Mouse (Mus musculus) cerebellum, adult 9-10 months (tissue): ENCODE measurements around the gene Avl9.

Experiments used
- DNase-seq: peaks from one replicate; pipeline ENCODE4 v3.0.0; 2022

Avl9 gene

GRCm38 (mm10) chr6:56714574-56715269 lies at the start of gene Avl9:
Gene Avl9, plus strand, starts transcription at chr6:56714899.
- peak; percentile 99 for DNase-seq

- DNase-seq, result no peak
Observed at GRCm38 (mm10) chr6:56688238-56688637, 26.5 kb upstream of the Avl9 start.

DNA sequence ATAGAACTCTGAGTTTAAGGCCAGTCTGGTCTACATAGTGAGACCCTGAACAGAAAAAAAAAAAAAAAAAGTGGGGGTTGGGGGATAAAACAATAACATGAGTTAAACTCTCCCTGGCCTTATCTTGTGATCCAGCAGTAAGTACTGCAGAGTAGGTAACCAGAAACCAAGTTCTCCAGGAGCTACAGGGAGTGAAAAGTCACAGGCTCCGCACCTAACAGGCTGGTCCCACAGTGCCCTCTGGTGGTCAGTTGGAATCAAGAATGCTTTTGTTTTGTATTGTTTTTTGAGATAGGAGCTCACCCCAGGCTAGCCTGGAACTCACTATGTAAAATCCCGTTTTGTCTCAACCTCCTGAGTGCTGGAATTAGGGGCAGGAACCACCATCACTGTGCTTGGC lies 23.5 kb upstream of the Avl9 start:
- peak; percentile 43 for DNase-seq

DNA sequence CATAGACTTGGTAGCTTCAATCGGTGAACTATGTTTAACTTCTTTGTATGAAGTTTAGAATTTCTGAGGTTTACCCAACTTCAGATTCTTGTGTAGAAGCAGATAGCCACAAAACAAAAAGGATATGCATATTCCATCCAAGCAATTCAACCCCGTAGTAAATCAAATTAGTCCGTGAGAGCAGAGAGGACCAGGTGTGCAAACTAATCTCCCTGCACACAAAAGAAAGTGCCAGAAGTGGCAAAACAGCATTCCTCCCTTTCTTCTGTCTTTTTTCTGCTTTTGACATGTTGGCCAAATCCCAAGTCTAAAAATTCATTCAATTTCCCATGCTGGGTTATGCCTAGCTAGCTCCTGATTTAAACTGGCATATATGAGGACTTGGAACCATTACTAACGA lies 22.3 kb upstream of the Avl9 start:
- DNase-seq, result no peak

DNA sequence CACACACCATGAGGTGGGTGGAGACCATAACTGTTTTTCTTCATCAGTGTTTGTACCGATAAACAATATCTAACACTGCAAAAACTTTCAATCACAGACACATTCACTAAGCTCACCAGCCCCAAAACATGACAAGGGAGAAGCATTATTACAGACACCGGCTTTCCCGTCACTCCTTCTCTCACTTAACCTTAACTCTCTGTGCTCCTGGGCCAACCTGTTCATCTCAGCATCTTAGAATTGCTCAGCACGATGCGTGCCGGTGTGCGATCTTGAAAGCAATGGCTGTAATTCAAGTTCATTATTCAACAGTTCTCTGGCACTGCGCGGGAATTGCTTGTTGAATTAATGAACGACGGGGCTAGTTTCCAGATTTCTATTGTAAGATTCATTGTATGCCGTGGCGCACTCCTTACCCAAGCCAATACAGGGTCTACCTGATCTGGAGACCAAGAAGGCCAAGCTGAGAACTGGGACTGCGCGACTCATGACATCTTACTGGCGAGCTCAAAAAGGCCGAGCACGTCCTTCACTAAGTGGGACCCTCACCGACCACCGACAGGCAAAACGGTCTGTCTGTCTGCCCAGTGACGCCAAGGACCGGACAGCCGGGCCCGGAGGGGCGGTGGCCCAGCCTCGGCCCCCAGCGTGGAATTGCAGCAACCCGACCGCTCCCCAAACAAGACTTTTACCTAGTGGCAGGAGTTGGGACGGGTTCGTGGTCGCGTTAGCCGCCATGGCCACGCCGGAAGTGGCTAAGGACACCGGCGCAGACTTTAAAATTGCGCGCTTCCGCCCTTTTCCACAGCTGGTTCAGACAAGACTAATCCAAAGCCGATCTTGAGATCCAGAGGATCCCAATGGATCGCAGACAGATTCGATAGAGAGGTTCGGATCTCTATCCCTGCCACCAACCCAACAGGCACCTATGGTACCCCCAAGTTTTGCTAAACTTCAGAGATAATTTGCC lies 10.5 kb upstream of the Avl9 start, which contains the start of gene Lsm5:
Gene Lsm5 (minus strand): TSS at position 780 of the 970 bp plus-strand sequence.
- DNase-seq, result peak; percentile 90

DNA sequence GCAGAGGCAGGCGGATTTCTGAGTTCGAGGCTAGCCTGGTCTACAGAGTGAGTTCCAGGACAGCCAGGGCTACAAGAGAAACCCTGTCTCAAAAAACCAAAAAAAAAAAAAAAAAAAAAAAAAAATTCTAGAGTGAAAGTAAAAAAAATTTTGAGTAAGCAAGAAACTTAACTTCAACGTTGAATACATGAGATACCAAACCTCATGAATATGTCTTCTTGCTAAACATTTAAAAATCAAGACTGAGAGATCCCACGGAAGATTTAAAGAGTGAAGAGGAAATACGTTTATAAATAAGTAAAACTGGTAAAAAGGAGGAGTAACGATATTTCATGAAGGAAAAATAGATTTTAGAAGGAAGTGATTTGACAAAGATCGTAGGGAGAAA lies 519 bp upstream of the Avl9 start:
- DNase-seq, result no peak

GRCm38 (mm10) chr6:56715270-56715666 lies 569 bp downstream of the Avl9 start:
- no peak for DNase-seq

GRCm38 (mm10) chr6:56719071-56719470 lies 4.4 kb downstream of the Avl9 start:
- DNase-seq, result no peak

GRCm38 (mm10) chr6:56720877-56721276 lies 6.2 kb downstream of the Avl9 start:
- peak; percentile 11 for DNase-seq

DNA sequence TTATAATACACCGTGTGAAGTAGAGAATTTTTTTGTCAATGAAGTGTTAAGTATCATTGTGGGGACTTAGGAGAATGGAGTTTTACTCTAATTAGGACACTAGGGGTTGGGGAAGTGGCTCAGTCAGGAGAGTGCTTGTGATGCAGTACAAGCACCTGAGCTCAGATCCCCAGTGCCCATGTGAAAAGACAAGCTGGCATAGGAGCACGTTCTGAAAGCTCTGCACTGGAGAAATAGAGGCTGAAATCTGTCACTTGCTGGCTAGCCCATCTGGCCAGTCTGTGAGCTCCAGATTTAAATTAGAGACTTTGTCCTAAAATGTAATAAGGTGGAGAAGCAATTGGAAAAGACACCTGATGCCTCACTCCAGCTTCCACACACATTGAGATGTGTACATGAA lies 17.8 kb downstream of the Avl9 start:
- no peak for DNase-seq

DNA sequence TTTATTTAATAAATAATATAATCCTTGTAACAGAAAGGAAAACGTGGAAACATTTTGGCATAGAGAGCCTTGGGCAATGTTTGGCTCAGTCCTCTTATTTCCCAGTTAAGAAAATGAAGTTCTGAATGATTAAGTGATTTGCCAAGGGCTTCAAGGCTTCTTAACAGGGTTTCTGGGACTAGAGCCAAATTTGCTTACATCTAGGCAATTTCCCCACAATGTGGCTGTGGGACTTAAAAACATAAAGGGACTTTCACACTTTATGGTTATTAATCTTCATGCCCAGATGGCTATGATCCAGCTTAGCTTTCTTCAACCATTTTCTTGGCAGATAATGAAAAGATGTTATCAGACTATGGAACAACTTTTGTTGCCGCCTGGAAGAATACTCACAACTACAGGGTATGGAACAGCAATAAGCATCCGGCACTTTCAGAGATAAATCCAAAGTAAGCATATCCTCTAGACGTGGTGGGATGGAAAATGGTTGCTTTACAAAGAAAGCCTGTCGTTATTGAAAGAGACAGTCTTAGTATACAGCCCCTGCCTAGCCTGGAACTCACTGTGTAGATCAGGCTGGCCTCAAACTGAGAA lies 31.3 kb downstream of the Avl9 start:
- no peak for DNase-seq

GRCm38 (mm10) chr6:56753719-56754118 lies 39.0 kb downstream of the Avl9 start:
- no peak for DNase-seq

- DNase-seq, result no peak
Observed at GRCm38 (mm10) chr6:56756117-56756516, 41.4 kb downstream of the Avl9 start.

DNA sequence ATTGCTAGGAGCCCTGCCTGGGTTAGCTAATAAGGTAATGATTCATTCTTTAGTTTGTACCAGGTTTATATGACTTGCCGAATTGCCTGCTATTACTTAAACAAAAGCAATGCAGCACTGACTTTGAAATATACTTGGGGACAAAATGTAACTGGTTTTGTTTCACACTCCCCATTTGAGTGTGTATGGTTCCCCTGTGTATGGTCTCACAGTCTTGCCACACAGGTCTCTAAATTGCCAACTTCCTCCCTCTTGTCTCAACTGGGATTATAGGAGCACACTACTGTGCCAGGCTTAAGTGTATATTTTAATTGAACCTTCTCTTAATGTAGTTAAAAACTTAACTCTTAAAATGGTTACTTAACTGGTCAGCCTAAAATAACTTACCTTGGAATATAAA lies 44.6 kb downstream of the Avl9 start:
- no peak for DNase-seq

GRCm38 (mm10) chr6:56765265-56765664 lies 50.6 kb downstream of the Avl9 start:
- no peak for DNase-seq

DNA sequence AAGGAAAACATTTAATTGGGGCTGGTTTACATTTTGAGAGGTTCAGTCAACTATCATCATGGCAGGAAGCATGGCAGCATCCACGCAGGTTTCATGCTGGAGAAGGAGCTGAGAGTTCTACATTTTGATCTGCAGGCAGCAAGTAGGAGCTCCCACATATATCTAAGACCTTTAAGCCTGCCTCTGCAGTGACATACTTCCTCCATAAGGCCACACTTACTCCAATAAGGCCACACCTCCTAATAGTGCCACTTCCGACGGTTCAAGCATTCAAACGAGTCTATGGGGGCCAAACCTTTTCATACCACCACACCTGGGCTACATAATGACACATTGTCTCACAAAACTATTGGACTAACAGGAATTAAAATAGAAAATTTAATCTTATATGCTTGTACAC lies 51.0 kb downstream of the Avl9 start:
- DNase-seq, result no peak

DNA sequence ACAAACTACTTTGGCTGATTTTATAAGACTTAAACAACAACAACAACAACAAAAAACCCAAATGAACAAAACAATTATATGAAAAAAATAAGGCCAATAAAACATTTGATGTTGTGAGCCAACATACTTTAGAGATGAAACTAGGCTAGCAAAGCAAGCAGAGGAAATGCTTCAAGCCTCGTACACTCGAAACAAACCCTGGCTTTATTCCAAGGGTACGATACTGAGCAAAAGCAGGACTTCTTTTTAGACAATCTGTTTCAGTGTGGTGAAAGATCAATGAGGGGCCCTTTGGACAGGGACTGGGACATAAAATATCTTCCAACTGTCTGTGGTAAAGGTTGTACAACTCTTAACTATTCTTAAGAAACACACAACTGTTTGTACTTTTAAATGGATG lies 61.1 kb downstream of the Avl9 start:
- DNase-seq, result no peak

DNA sequence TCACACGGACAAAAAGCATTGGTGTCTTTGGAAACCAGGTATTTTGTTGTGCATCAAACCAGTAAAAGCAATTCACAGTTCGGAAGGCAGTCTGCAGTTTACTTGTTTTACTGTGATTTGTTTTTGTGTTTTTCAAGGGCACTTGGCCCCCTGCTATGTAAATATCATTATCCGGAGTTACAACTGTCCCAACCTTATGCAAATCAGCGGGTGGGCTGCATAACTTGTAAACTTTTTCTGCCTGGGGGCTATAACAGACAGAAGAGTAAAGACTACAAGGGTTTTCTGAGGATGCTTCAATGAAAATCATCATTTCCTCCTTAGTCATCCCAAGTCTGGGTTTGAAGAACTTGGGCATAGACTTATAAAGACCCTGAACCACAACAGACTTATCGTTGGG lies 64.9 kb downstream of the Avl9 start:
- no peak for DNase-seq

DNA sequence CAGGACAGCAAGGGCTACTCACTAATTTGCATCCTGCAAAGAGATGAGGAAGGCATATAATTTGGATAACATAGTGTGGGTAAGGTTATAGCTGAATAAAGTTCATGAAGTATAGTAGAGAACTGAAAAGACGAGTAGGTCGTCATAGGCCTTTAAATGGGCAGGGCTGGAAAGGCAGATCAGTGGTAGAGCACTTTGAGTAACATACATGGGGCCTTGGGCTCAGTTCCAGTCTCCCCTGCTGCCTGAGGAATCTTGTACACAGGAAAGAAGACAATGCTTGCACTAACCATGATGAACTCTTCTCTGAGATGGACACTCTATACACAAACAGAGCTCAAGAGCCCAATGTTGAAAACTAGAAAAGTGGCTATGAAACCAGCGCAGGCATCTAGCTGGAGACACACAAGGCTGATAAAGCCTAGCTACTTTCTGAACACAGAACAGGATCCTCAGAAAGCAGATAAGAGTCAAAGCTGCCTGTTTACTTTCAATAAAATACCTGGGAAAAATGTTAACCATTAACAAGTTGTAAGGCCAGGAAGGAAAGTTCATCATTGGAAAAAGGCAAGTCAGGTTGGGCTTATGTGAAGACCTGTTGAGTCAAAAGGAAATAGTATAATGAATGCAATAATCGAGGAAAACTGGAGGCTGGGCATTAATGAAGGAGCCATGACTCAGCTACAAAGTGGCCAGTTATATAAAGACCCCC lies 69.0 kb downstream of the Avl9 start:
- no peak for DNase-seq

- no peak for DNase-seq
Observed at GRCm38 (mm10) chr6:56785068-56785467, 70.4 kb downstream of the Avl9 start.

DNA sequence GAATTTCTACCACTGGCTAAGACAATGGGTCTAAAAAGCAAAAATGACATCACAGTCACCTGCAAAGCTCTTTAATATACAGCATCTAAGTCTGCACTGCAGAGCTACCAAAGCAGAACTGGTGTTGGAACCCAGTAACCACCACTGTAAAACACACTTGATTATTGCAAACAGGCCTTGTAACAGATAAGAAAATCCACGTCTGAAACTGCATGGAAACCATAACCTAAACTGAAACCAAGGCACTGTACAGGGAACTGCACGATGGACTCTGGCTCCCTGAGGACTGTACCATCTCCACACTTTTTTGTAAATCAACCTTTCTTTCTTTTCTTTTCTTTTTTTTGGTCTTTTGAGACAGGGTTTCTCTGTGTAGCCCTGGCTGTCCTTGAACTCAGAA lies 73.0 kb downstream of the Avl9 start:
- DNase-seq, result no peak

DNA sequence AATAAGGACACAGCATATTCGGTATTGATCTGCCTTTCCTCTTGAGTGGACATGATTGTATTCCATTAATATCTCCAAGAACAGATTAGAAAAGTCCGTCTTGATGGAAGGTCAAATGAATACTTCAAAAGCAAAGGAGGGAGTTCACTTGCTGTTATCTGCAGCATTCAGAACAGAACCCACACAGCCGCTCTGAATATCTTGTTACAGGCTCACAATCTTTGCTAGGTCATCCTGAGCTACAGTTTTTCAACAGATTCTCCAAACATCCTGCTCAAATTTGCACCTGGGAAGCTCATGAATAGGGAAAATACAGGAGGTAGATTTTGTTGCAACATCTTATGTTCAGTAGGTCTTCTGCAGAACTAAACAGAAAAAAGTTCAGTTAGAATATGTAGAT lies 74.6 kb downstream of the Avl9 start:
- DNase-seq, result no peak

DNA sequence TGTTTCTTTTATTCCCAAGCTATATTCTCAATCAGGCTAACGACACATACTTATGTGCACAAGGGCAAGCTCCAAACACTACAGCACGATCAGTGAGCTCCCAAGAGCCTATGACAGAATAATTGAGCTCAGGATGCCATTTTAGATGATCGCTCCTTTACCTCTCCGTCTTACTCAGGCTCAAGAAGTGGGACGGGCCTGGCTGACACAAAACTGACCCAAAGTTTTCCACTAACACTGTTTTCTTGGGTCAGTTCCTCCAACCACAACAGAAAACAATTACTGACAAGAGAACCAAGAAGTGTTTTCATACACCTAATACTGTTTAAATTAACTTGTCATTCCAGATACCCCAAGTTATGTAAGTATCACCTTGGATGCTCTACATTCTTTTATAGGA lies 80.1 kb downstream of the Avl9 start:
- DNase-seq, result no peak
